Mouse (Mus musculus) kidney, postnatal 14 days (tissue): ENCODE measurements at regions not wholly inside any gene's neighbourhood (a gene's known extent, or its start where the extent isn't known, plus 50 kb on each side); places are given as distances from the start of the nearest gene placed in this dataset.
A peak's percentile ranks its signal among the peaks of the same experiment; 100 is the strongest.

Experiments
- DNase-seq: peaks from one replicate; pipeline ENCODE4 v3.0.0; 2022; ENCODE audit warnings: mixed read lengths

- DNase-seq = no peak
These were observed 114.4 kb upstream of the Tmc1 start for GRCm38 (mm10) chr19:21068381-21068780.

GRCm38 (mm10) chr19:21066432-21067113 lies 112.6 kb upstream of the Tmc1 start:
- no peak for DNase-seq

- DNase-seq = no peak
These were observed 110.9 kb upstream of the Tmc1 start for GRCm38 (mm10) chr19:21064902-21065301.

- no peak for DNase-seq
These were observed 99.9 kb upstream of the Tmc1 start for GRCm38 (mm10) chr19:21053597-21054544.

GRCm38 (mm10) chr19:21052771-21053170 lies 98.8 kb upstream of the Tmc1 start:
- DNase-seq = no peak

- DNase-seq = no peak
These were observed 97.9 kb upstream of the Tmc1 start for GRCm38 (mm10) chr19:21051872-21052271.

- DNase-seq = peak; percentile 36
These were observed 97.2 kb upstream of the Tmc1 start for GRCm38 (mm10) chr19:21050994-21051721.

GRCm38 (mm10) chr19:21049301-21049700 lies 95.3 kb upstream of the Tmc1 start:
- no peak for DNase-seq

- DNase-seq = no peak
These were observed 91.6 kb upstream of the Tmc1 start for GRCm38 (mm10) chr19:21045565-21045964.

- no peak for DNase-seq
These were observed 90.0 kb upstream of the Tmc1 start for GRCm38 (mm10) chr19:21043958-21044357.

GRCm38 (mm10) chr19:21042536-21042935 lies 88.5 kb upstream of the Tmc1 start:
- DNase-seq = no peak

- peak; percentile 70 for DNase-seq
These were observed 83.6 kb upstream of the Tmc1 start for GRCm38 (mm10) chr19:21037448-21038077.

GRCm38 (mm10) chr19:21036507-21037425 lies 82.8 kb upstream of the Tmc1 start:
- peak; percentile 82 for DNase-seq

GRCm38 (mm10) chr19:21035505-21035904 lies 81.5 kb upstream of the Tmc1 start:
- peak; percentile 6 for DNase-seq

- DNase-seq = no peak
These were observed 80.0 kb upstream of the Tmc1 start for GRCm38 (mm10) chr19:21033991-21034390.

- no peak for DNase-seq
These were observed 78.6 kb upstream of the Tmc1 start for GRCm38 (mm10) chr19:21032558-21032957.

GRCm38 (mm10) chr19:21031768-21032308 lies 77.8 kb upstream of the Tmc1 start:
- no peak for DNase-seq

- no peak for DNase-seq
These were observed 77.0 kb upstream of the Tmc1 start for GRCm38 (mm10) chr19:21030971-21031370.

- DNase-seq = no peak
These were observed 75.0 kb upstream of the Tmc1 start for GRCm38 (mm10) chr19:21028981-21029380.

- no peak for DNase-seq
These were observed 58.4 kb upstream of the Tmc1 start for GRCm38 (mm10) chr19:21012391-21012790.

- DNase-seq = no peak
These were observed 55.6 kb upstream of the Tmc1 start for GRCm38 (mm10) chr19:21009607-21010006.
